Mouse (Mus musculus): ENCODE data around the gene Ptpn6. TPM values are rescaled to one million over a fixed set of nuclear protein-coding genes. Genes with fewer than 3 reads are reported as not detected.
"Not testable (repeated sequence)": the region's sequence is repeated elsewhere in the genome, so short reads cannot be mapped to it uniquely, and the experiment has no call there.

The Ptpn6 gene
- polyA plus RNA-seq, 1 experiment from 2014 or later = 14.1 TPM

- peaks cover 10% of the 10 kb centered on the region for H3K4me1 ChIP-seq (replicated peaks; ENCODE audit: control insufficient read depth, insufficient read depth, low read length)
- 0 out of 2 replicates have a peak overlapping the region, but pooled peaks have one; percentile 2 for H3K27ac ChIP-seq (ENCODE audit: low read depth)
- no peaks in the 10 kb centered on the region for H3K9me3 ChIP-seq (ENCODE audit: control insufficient read depth, low read length)
- no peak overlapping the region for H3K9ac ChIP-seq (ENCODE audit: low read length)
- H3K36me3 ChIP-seq (ENCODE audit: control insufficient read depth, insufficient read depth, low read length) = no peaks in the 10 kb centered on the region; the same call in 1 of the 2 replicates
- ATAC-seq (replicated peaks; ENCODE audit: low FRiP score, low TSS enrichment, low read depth) (peak; percentile 38; the same call in 1 of the 2 replicates), DNase-seq (ENCODE audit: low spot score) (no peak)
- H3K27me3 ChIP-seq (replicated peaks; ENCODE audit: control insufficient read depth, insufficient read depth, low read length) = no peaks in the 10 kb centered on the region
- no peak overlapping the region for H3K4me2 ChIP-seq (ENCODE audit: low read length)
- WGBS = 67% methylated on average over 15 of the region's 15 CpGs
- H3K4me3 ChIP-seq (ENCODE audit: low read depth, low read length) = no peak overlapping the region
Observed at GRCm38 (mm10) chr6:124693243-124693981, 45.1 kb downstream of the Ptpn6 start.

GRCm38 (mm10) chr6:124690517-124690916 is 48.0 kb downstream of the Ptpn6 start:
- WGBS = 95% methylated on average over 3 of the region's 3 CpGs
- H3K27me3 ChIP-seq (replicated peaks; ENCODE audit: control insufficient read depth, insufficient read depth, low read length) = no peaks in the 10 kb centered on the region
- H3K4me2 ChIP-seq (ENCODE audit: low read length) = no peak overlapping the region
- H3K9me3 ChIP-seq (ENCODE audit: control insufficient read depth, low read length) = no peaks in the 10 kb centered on the region
- H3K9ac ChIP-seq (ENCODE audit: low read length) = no peak overlapping the region
- DNase-seq (ENCODE audit: low spot score) (no peak), ATAC-seq (replicated peaks; ENCODE audit: low FRiP score, low TSS enrichment, low read depth) (no peak)
- H3K36me3 ChIP-seq (ENCODE audit: control insufficient read depth, insufficient read depth, low read length) = no peaks in the 10 kb centered on the region
- H3K4me1 ChIP-seq (replicated peaks; ENCODE audit: control insufficient read depth, insufficient read depth, low read length) = peaks cover 10% of the 10 kb centered on the region
- no peak overlapping the region for H3K4me3 ChIP-seq (ENCODE audit: low read depth, low read length)
- H3K27ac ChIP-seq (ENCODE audit: low read depth) = no peak overlapping the region

DNA sequence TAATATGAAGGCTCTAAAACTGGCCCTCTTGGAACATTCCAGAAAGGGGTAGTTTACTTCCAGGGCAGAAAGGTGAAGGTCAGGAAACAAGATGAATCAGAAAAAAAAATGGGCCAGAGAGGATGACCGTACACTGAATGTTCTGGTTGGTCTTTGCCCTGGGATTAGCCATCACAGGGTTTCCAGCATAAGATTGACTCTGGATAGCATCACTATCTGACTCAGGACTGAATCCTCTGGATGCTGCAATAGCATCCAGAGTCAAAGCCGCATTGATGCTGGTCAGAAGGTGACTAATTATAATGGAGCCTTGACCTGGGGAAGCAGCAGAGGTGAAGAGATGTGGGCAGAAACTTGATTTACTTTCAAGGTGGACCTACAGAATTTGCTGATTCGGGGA is 49.5 kb downstream of the Ptpn6 start:
- 85% methylated on average over 3 of the region's 3 CpGs for WGBS
- H3K9ac ChIP-seq (ENCODE audit: low read length) = no peak overlapping the region
- H3K27me3 ChIP-seq (replicated peaks; ENCODE audit: control insufficient read depth, insufficient read depth, low read length) = no peaks in the 10 kb centered on the region
- no peaks in the 10 kb centered on the region for H3K9me3 ChIP-seq (ENCODE audit: control insufficient read depth, low read length)
- H3K4me1 ChIP-seq (replicated peaks; ENCODE audit: control insufficient read depth, insufficient read depth, low read length) = 0 out of 2 replicates have a peak, but pooled peaks cover 5% of the 10 kb centered on the region
- ATAC-seq (replicated peaks; ENCODE audit: low FRiP score, low TSS enrichment, low read depth) (no peak), DNase-seq (ENCODE audit: low spot score) (no peak)
- no peak overlapping the region for H3K4me2 ChIP-seq (ENCODE audit: low read length)
- no peak overlapping the region for H3K4me3 ChIP-seq (ENCODE audit: low read depth, low read length)
- H3K36me3 ChIP-seq (ENCODE audit: control insufficient read depth, insufficient read depth, low read length) = no peaks in the 10 kb centered on the region
- no peak overlapping the region for H3K27ac ChIP-seq (ENCODE audit: low read depth)

GRCm38 (mm10) chr6:124688151-124688758 is 50.3 kb downstream of the Ptpn6 start:
- H3K4me3 ChIP-seq (ENCODE audit: low read depth, low read length) = no peak overlapping the region
- H3K9me3 ChIP-seq (ENCODE audit: control insufficient read depth, low read length) = no peaks in the 10 kb centered on the region
- ATAC-seq (replicated peaks; ENCODE audit: low FRiP score, low TSS enrichment, low read depth) (no peak), DNase-seq (ENCODE audit: low spot score) (no peak)
- no peak overlapping the region for H3K27ac ChIP-seq (ENCODE audit: low read depth)
- H3K27me3 ChIP-seq (replicated peaks; ENCODE audit: control insufficient read depth, insufficient read depth, low read length) = no peaks in the 10 kb centered on the region
- no peak overlapping the region for H3K4me2 ChIP-seq (ENCODE audit: low read length)
- WGBS = 77% methylated on average over 8 of the region's 8 CpGs
- H3K36me3 ChIP-seq (ENCODE audit: control insufficient read depth, insufficient read depth, low read length) = no peaks in the 10 kb centered on the region
- 0 out of 2 replicates have a peak, but pooled peaks cover 2% of the 10 kb centered on the region for H3K4me1 ChIP-seq (replicated peaks; ENCODE audit: control insufficient read depth, insufficient read depth, low read length)
- H3K9ac ChIP-seq (ENCODE audit: low read length) = no peak overlapping the region

GRCm38 (mm10) chr6:124686644-124687043 is 51.9 kb downstream of the Ptpn6 start:
- not testable (repeated sequence) for H3K9me3 ChIP-seq (ENCODE audit: control insufficient read depth, low read length); ATAC-seq (replicated peaks; ENCODE audit: low FRiP score, low TSS enrichment, low read depth); H3K4me1 ChIP-seq (replicated peaks; ENCODE audit: control insufficient read depth, insufficient read depth, low read length); H3K36me3 ChIP-seq (ENCODE audit: control insufficient read depth, insufficient read depth, low read length); H3K9ac ChIP-seq (ENCODE audit: low read length); DNase-seq (ENCODE audit: low spot score); H3K4me2 ChIP-seq (ENCODE audit: low read length); H3K27me3 ChIP-seq (replicated peaks; ENCODE audit: control insufficient read depth, insufficient read depth, low read length); H3K4me3 ChIP-seq (ENCODE audit: low read depth, low read length)
- WGBS = 83% methylated on average over 1 of the region's 1 CpGs
- peak overlapping the region; percentile 62; the same call in 1 of the 2 replicates for H3K27ac ChIP-seq (ENCODE audit: low read depth)

GRCm38 (mm10) chr6:124685606-124686386 is 52.7 kb downstream of the Ptpn6 start:
- Histone ChIP-seq H3K4me1 (replicated peaks; ENCODE audit: control insufficient read depth, insufficient read depth, low read length) (no peaks in the 10 kb centered on the region), H3K36me3 (ENCODE audit: control insufficient read depth, insufficient read depth, low read length) (no peaks in the 10 kb centered on the region), H3K4me3 (ENCODE audit: low read depth, low read length) (no peak overlapping the region), H3K9ac (ENCODE audit: low read length) (no peak overlapping the region), H3K27ac (ENCODE audit: low read depth) (peak overlapping the region; percentile 62; the same call in 1 of the 2 replicates), H3K4me2 (ENCODE audit: low read length) (no peak overlapping the region), H3K27me3 (replicated peaks; ENCODE audit: control insufficient read depth, insufficient read depth, low read length) (no peaks in the 10 kb centered on the region), H3K9me3 (ENCODE audit: control insufficient read depth, low read length) (no peaks in the 10 kb centered on the region)
- 82% methylated on average over 12 of the region's 12 CpGs for WGBS
- ATAC-seq (replicated peaks; ENCODE audit: low FRiP score, low TSS enrichment, low read depth) = peak; percentile 51
- DNase-seq (ENCODE audit: low spot score) = no peak

DNA sequence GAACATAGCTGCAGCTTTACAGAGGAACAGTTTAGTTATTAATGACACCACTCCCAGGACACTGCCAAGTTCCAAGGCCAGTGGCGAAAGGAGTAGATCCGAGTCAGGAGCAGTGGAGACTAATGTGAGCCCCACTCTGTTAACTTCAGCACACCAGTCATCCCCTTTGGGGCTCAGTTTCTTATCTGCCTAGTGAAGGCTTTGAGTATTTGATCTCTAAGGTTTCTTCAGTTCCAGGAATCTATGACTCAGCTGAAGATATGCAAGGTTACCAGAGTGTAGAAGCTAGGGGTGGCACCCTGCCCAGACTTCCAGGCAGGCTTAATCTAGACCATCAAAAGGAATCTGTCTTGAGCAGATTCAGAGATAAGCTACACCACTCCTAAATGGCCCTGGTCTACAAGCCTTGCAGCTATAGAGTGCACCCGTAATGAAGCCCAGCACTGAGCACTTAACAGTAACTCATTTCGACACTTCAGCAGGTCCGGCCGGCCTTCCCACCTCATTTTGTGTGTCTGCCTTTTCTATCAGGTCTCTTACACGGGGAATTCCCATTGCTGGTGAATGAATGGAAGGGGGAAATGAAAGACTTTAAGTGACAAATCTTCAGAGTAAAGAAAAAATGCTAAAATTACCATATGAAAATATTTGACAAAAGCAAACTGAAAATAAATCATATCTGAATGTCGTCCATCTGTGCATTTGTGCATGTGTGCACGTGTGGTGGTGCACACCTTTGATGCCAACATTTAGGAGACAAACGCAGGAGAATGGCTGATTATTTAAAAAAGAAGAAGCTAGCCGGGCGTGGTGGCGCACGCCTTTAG is 54.7 kb downstream of the Ptpn6 start:
- H3K27ac ChIP-seq (ENCODE audit: low read depth) = no peak overlapping the region
- H3K9ac ChIP-seq (ENCODE audit: low read length) = no peak overlapping the region
- no peaks in the 10 kb centered on the region for H3K36me3 ChIP-seq (ENCODE audit: control insufficient read depth, insufficient read depth, low read length)
- no peak; the same call in 1 of the 2 replicates for ATAC-seq (replicated peaks; ENCODE audit: low FRiP score, low TSS enrichment, low read depth)
- no peak overlapping the region for H3K4me3 ChIP-seq (ENCODE audit: low read depth, low read length)
- H3K27me3 ChIP-seq (replicated peaks; ENCODE audit: control insufficient read depth, insufficient read depth, low read length) = no peaks in the 10 kb centered on the region
- no peaks in the 10 kb centered on the region for H3K4me1 ChIP-seq (replicated peaks; ENCODE audit: control insufficient read depth, insufficient read depth, low read length)
- H3K4me2 ChIP-seq (ENCODE audit: low read length) = no peak overlapping the region
- no peak for DNase-seq (ENCODE audit: low spot score)
- no peaks in the 10 kb centered on the region for H3K9me3 ChIP-seq (ENCODE audit: control insufficient read depth, low read length)
- 72% methylated on average over 14 of the region's 14 CpGs for WGBS

DNA sequence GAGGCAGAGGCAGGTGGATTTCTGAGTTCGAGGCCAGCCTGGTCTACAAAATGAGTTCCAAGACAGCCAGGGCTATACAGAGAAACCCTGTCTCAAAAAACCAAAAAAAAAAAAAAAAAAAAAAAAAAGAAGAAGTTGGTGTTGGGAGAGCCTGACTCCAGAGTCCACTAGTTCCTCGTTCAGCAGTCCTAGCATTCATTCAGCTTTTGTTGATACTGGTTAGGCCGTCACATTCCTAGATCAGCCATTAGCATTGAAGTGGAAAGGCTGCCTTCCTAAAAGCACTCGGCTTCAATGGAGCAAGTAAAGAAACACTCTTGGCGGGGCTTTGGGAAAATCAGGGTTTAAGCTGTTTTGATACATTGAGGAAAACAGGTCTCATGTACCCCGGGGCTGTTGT is 56.2 kb downstream of the Ptpn6 start:
- H3K4me3 ChIP-seq (ENCODE audit: low read depth, low read length); H3K9me3 ChIP-seq (ENCODE audit: control insufficient read depth, low read length); H3K4me2 ChIP-seq (ENCODE audit: low read length); DNase-seq (ENCODE audit: low spot score); H3K27ac ChIP-seq (ENCODE audit: low read depth); H3K36me3 ChIP-seq (ENCODE audit: control insufficient read depth, insufficient read depth, low read length); H3K27me3 ChIP-seq (replicated peaks; ENCODE audit: control insufficient read depth, insufficient read depth, low read length); ATAC-seq (replicated peaks; ENCODE audit: low FRiP score, low TSS enrichment, low read depth); H3K9ac ChIP-seq (ENCODE audit: low read length); H3K4me1 ChIP-seq (replicated peaks; ENCODE audit: control insufficient read depth, insufficient read depth, low read length): not testable (repeated sequence)
- WGBS = 71% methylated on average over 6 of the region's 6 CpGs
